Mouse (Mus musculus) urinary bladder, postnatal 14 days (tissue): ENCODE data around the gene Zfc3h1.

Source experiments
- DNase-seq: peaks from one replicate; pipeline ENCODE4 v3.0.0; 2021; ENCODE audit warnings: low spot score

The Zfc3h1 gene

GRCm38 (mm10) chr10:115385018-115386002 lies 551 bp downstream of the Zfc3h1 start:
- DNase-seq: peak; percentile 58

- DNase-seq: no peak
Measured at GRCm38 (mm10) chr10:115387891-115388290, 3.1 kb downstream of the Zfc3h1 start.

- DNase-seq: no peak
Measured at GRCm38 (mm10) chr10:115391076-115391475, 6.3 kb downstream of the Zfc3h1 start.

GRCm38 (mm10) chr10:115391896-115392295 lies 7.1 kb downstream of the Zfc3h1 start:
- no peak for DNase-seq

GRCm38 (mm10) chr10:115406393-115406792 lies 21.6 kb downstream of the Zfc3h1 start:
- DNase-seq: peak; percentile 51

- DNase-seq: no peak
Measured at GRCm38 (mm10) chr10:115413496-115413895, 28.7 kb downstream of the Zfc3h1 start.

- DNase-seq: no peak
Measured at GRCm38 (mm10) chr10:115414056-115414455, 29.3 kb downstream of the Zfc3h1 start.

GRCm38 (mm10) chr10:115421976-115422375 lies 37.2 kb downstream of the Zfc3h1 start:
- DNase-seq: no peak

GRCm38 (mm10) chr10:115425351-115425750 lies 40.6 kb downstream of the Zfc3h1 start:
- DNase-seq: no peak

GRCm38 (mm10) chr10:115437286-115437685 lies 52.5 kb downstream of the Zfc3h1 start:
- DNase-seq: no peak

- DNase-seq: no peak
Measured at GRCm38 (mm10) chr10:115448614-115449013, 63.9 kb downstream of the Zfc3h1 start.

GRCm38 (mm10) chr10:115457368-115458021 lies 72.7 kb downstream of the Zfc3h1 start:
- no peak for DNase-seq

GRCm38 (mm10) chr10:115462646-115463045 lies 77.9 kb downstream of the Zfc3h1 start:
- DNase-seq: no peak

- no peak for DNase-seq
Measured at GRCm38 (mm10) chr10:115465072-115465471, 80.3 kb downstream of the Zfc3h1 start.

- no peak for DNase-seq
Measured at GRCm38 (mm10) chr10:115465778-115466177, 81.0 kb downstream of the Zfc3h1 start.

GRCm38 (mm10) chr10:115467985-115468384 lies 83.2 kb downstream of the Zfc3h1 start:
- no peak for DNase-seq

GRCm38 (mm10) chr10:115468632-115469031 lies 83.9 kb downstream of the Zfc3h1 start:
- no peak for DNase-seq

GRCm38 (mm10) chr10:115469040-115469439 lies 84.3 kb downstream of the Zfc3h1 start:
- no peak for DNase-seq

- no peak for DNase-seq
Measured at GRCm38 (mm10) chr10:115470621-115471334, 86.0 kb downstream of the Zfc3h1 start.

- no peak for DNase-seq
Measured at GRCm38 (mm10) chr10:115473213-115473961, 88.6 kb downstream of the Zfc3h1 start.

GRCm38 (mm10) chr10:115475000-115475550 lies 90.3 kb downstream of the Zfc3h1 start:
- no peak for DNase-seq
